Mouse (Mus musculus) midbrain, embryonic 13.5 days (tissue): ENCODE measurements around the gene Kcnmb1. TPM values are rescaled to one million over a fixed set of nuclear protein-coding genes. Genes with fewer than 3 reads are reported as not detected.

ENCODE experiments used
- ATAC-seq: fragments of 200-750 bp; cut with Nextera tagmentation; 2 replicates; pipeline ENCODE4 v1.8.0; 2017; ENCODE audit warnings: mild to moderate bottlenecking, moderate TSS enrichment, moderate library complexity
- H3K27ac ChIP-seq: fragments of 300-500 bp; sonication (generic); 2 replicates; pipeline ENCODE4 v1.5.1; 2015; ENCODE audit warnings: inconsistent platforms, mild to moderate bottlenecking, moderate library complexity
- H3K27me3 ChIP-seq: fragments of 300-500 bp; sonication (generic); 2 replicates; pipeline ENCODE4 v1.6.1; 2015; ENCODE audit warnings: mild to moderate bottlenecking, inconsistent platforms
- H3K36me3 ChIP-seq: fragments of 300-500 bp; sonication (generic); 2 replicates; pipeline ENCODE4 v1.6.1; 2015; ENCODE audit warnings: mild to moderate bottlenecking, inconsistent platforms
- H3K4me1 ChIP-seq: fragments of 300-500 bp; sonication (generic); replicated peaks from 2 replicates; pipeline ENCODE4 v1.6.1; 2015; ENCODE audit warnings: inconsistent platforms
- H3K4me2 ChIP-seq: fragments of 300-500 bp; sonication (generic); replicated peaks from 2 replicates; pipeline ENCODE4 v1.6.1; 2015; ENCODE audit warnings: moderate library complexity, mild to moderate bottlenecking, inconsistent platforms
- H3K4me3 ChIP-seq: fragments of 300-500 bp; sonication (generic); replicated peaks from 2 replicates; pipeline ENCODE4 v1.5.1; 2015; ENCODE audit warnings: mild to moderate bottlenecking, inconsistent platforms
- H3K9ac ChIP-seq: fragments of 300-500 bp; sonication (generic); replicated peaks from 2 replicates; pipeline ENCODE4 v1.6.1; 2015; ENCODE audit warnings: mild to moderate bottlenecking, inconsistent platforms
- H3K9me3 ChIP-seq: fragments of 300-500 bp; sonication (generic); 2 replicates; pipeline ENCODE4 v1.6.1; 2016; ENCODE audit warnings: mild to moderate bottlenecking, inconsistent platforms
- WGBS: fragments of 180-500 bp; shearing (Covaris S2); methylation state at CpG from one replicate; pipeline ENCODE4 v1.1.7; 2015; 5-methylcytosine and 5-hydroxymethylcytosine counted together
- polyA plus RNA-seq: library from polyadenylated mRNA; unstranded; fragments of >200 nt; fragmentation: Nextera tagmentation; extraction: Ambion mirVana; gene quantifications from 2 replicates; pipeline ENCODE4 v1.2.1, GENCODE M21; 2015

Kcnmb1 gene
- 0.19 TPM in 2 replicates for polyA plus RNA-seq

- WGBS = 57% methylated on average over 6 of the region's 6 CpGs
- Histone ChIP-seq H3K27ac (no peak within 1 kb of the TSS), H3K4me3 (no peak within 1 kb of the TSS), H3K9me3 (no peaks in the 10 kb centered on the region), H3K27me3 (no peaks in the 10 kb centered on the region), H3K36me3 (no peaks in the 10 kb centered on the region), H3K4me1 (0 out of 2 replicates have a peak, but pooled peaks cover 3% of the 10 kb centered on the region), H3K4me2 (no peak within 1 kb of the TSS), H3K9ac (no peak within 1 kb of the TSS)
- no peak for ATAC-seq
Observed at GRCm38 (mm10) chr11:33962688-33963407, at the start of gene Kcnmb1. Kcnmb1 (plus strand) TSS chr11:33963013.

DNA sequence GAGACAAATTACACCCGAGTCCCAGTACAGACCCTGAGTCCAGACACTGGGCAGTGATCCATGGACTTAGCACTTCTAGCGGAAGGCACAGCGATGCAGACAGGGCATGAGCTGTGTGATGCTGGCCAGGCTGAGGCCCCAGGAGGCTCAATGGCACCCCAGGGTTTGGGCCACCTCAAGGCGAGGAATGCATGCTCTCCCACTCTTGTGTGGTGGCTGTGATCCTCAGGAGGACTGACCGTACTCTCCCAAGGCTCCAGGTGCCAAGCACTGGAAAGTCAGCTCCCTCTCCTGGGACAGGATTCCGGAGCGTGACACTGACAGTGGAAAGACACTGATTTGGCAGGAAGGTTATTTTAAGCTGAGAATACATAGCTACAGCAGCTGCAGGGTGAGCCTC lies 49.8 kb upstream of the Kcnmb1 start:
- WGBS = 84% methylated on average over 7 of the region's 7 CpGs
- no peak for ATAC-seq
- no peaks in the 10 kb centered on the region; the same call in 1 of the 2 replicates for H3K27me3 ChIP-seq

GRCm38 (mm10) chr11:33914216-33914615 lies 48.6 kb upstream of the Kcnmb1 start:
- H3K27me3 ChIP-seq = no peaks in the 10 kb centered on the region; the same call in 1 of the 2 replicates
- H3K9me3 ChIP-seq = no peaks in the 10 kb centered on the region
- 72% methylated on average over 12 of the region's 12 CpGs for WGBS
- no peaks in the 10 kb centered on the region for H3K36me3 ChIP-seq
- H3K9ac ChIP-seq = no peak overlapping the region
- H3K4me3 ChIP-seq = no peak overlapping the region
- H3K4me2 ChIP-seq = no peak overlapping the region
- H3K4me1 ChIP-seq = peaks cover 17% of the 10 kb centered on the region
- H3K27ac ChIP-seq = no peak overlapping the region
- no peak for ATAC-seq

More for the DNA sequence above, 49.8 kb upstream of the Kcnmb1 start:
- peaks cover 23% of the 10 kb centered on the region for H3K4me1 ChIP-seq
- H3K27ac ChIP-seq = no peak overlapping the region
- H3K36me3 ChIP-seq = no peaks in the 10 kb centered on the region
- H3K4me3 ChIP-seq = no peak overlapping the region
- H3K4me2 ChIP-seq = no peak overlapping the region
- H3K9ac ChIP-seq = no peak overlapping the region
- H3K9me3 ChIP-seq = no peaks in the 10 kb centered on the region

GRCm38 (mm10) chr11:33917574-33917973 lies 45.2 kb upstream of the Kcnmb1 start:
- H3K9ac ChIP-seq = no peak overlapping the region
- no peaks in the 10 kb centered on the region for H3K36me3 ChIP-seq
- no peak overlapping the region for H3K4me3 ChIP-seq
- no peaks in the 10 kb centered on the region; the same call in 1 of the 2 replicates for H3K27me3 ChIP-seq
- H3K27ac ChIP-seq = no peak overlapping the region
- no peaks in the 10 kb centered on the region for H3K9me3 ChIP-seq
- ATAC-seq = peak; percentile 71
- peaks cover 5% of the 10 kb centered on the region for H3K4me1 ChIP-seq
- WGBS = 23% methylated on average over 6 of the region's 6 CpGs
- no peak overlapping the region for H3K4me2 ChIP-seq

DNA sequence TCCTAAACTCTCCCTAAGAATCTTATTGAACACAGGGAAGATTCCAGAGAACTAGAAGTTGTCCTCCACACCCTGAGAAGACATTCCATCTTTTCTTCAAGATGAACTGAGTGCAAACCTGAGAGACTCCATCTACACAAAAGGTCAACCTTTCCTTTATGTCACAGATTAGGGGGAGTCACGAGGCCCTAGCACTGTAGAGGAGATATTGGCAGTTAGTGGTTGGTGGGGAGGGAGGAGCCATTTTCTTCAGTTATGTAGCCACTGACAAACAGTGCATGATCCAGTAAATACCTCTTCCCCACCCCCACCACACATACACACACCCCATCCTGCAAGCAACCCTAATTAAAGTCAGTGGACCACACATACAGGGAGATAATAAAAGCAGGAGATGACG lies 44.4 kb upstream of the Kcnmb1 start:
- WGBS = 32% methylated on average over 2 of the region's 2 CpGs
- no peak for ATAC-seq

DNA sequence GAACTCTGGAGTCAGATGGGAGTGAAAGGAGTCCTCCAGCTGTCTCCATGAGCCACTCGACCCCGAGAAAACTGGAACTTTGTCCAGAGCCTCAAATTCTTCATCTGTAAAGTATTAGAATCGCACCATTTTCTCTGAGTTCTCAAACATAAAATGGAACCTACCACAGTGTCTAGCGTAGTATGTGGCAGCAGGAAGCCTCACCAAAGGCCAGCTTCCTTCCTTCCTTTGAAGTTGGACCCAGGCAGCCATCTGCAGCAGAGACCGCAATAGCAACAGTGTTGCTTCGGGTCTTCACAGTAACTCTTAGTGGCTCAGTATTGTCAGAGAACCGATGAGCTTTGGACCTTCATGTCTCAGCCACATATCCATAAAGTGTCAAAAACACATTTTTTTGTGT lies 43.0 kb upstream of the Kcnmb1 start:
- H3K27ac ChIP-seq = no peak overlapping the region
- peaks cover 5% of the 10 kb centered on the region; the same call in 1 of the 2 replicates for H3K4me1 ChIP-seq
- no peak overlapping the region for H3K4me3 ChIP-seq
- no peaks in the 10 kb centered on the region for H3K27me3 ChIP-seq
- no peak for ATAC-seq
- H3K36me3 ChIP-seq = no peaks in the 10 kb centered on the region
- H3K9ac ChIP-seq = no peak overlapping the region
- 88% methylated on average over 7 of the region's 7 CpGs for WGBS
- H3K4me2 ChIP-seq = no peak overlapping the region
- H3K9me3 ChIP-seq = no peaks in the 10 kb centered on the region

More for the DNA sequence above, 44.4 kb upstream of the Kcnmb1 start:
- Histone ChIP-seq H3K27me3 (no peaks in the 10 kb centered on the region), H3K9me3 (no peaks in the 10 kb centered on the region), H3K27ac (no peak overlapping the region), H3K4me1 (peaks cover 5% of the 10 kb centered on the region; the same call in 1 of the 2 replicates), H3K36me3 (no peaks in the 10 kb centered on the region), H3K9ac (no peak overlapping the region), H3K4me3 (no peak overlapping the region), H3K4me2 (no peak overlapping the region)

- Histone ChIP-seq H3K9ac (no peak overlapping the region), H3K4me1 (peaks cover 13% of the 10 kb centered on the region)
Observed at GRCm38 (mm10) chr11:33921451-33921850, 41.4 kb upstream of the Kcnmb1 start.

DNA sequence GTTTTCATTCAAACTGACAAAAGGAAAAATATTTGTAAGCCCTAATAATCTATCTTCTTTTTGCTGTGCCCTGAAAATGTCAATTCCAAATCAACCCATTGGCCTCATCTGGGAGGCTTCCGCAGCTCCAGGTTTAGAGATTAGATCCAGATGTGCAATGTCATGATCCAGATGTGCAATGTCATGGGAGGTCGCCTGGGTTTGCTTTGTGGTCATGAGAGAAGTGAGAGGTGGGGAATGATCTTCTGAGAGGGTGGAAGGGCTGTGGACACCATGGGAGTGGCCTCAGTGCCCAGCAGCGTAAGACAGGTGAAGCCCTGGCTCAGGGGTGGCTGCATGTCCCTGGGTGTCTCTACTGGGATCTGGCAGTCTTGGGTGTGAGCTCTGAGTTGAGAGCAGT lies 39.8 kb upstream of the Kcnmb1 start:
- WGBS = 74% methylated on average over 3 of the region's 3 CpGs
- H3K9ac ChIP-seq = no peak overlapping the region
- no peaks in the 10 kb centered on the region for H3K9me3 ChIP-seq
- no peaks in the 10 kb centered on the region for H3K27me3 ChIP-seq
- no peak overlapping the region for H3K27ac ChIP-seq
- no peak overlapping the region for H3K4me2 ChIP-seq
- peaks cover 11% of the 10 kb centered on the region for H3K4me1 ChIP-seq
- H3K4me3 ChIP-seq = no peak overlapping the region
- no peak for ATAC-seq
- no peaks in the 10 kb centered on the region for H3K36me3 ChIP-seq

More at GRCm38 (mm10) chr11:33921451-33921850, 41.4 kb upstream of the Kcnmb1 start:
- H3K4me2 ChIP-seq = no peak overlapping the region
- no peak overlapping the region for H3K4me3 ChIP-seq
- no peaks in the 10 kb centered on the region for H3K36me3 ChIP-seq
- WGBS = 69% methylated on average over 13 of the region's 13 CpGs
- no peaks in the 10 kb centered on the region for H3K27me3 ChIP-seq
- H3K9me3 ChIP-seq = no peaks in the 10 kb centered on the region
- no peak overlapping the region for H3K27ac ChIP-seq
- no peak for ATAC-seq

DNA sequence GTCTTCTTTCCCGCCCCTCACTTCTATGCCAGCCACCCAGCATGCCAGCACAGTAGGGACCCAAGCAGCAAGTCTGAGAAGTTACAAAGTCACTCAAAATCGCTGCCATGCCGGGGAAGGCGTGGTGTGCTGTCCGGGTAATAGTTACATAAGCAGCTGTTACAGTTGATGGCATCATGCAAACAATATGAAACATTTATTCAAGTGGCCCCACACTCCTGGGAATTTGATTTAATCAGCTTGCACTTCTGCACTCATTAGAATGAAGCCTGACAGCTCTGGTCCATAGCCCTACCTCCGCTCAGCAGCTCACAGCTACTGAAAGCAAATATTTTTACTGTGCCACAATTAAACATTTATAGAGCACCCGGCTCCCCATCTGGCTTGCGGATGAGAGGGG lies 37.0 kb upstream of the Kcnmb1 start:
- ATAC-seq = no peak
- Histone ChIP-seq H3K4me2 (no peak overlapping the region), H3K27ac (no peak overlapping the region), H3K9ac (no peak overlapping the region), H3K4me1 (peaks cover 24% of the 10 kb centered on the region), H3K27me3 (no peaks in the 10 kb centered on the region), H3K36me3 (no peaks in the 10 kb centered on the region), H3K4me3 (no peak overlapping the region), H3K9me3 (no peaks in the 10 kb centered on the region)
- WGBS = 74% methylated on average over 8 of the region's 8 CpGs

GRCm38 (mm10) chr11:33926551-33926950 lies 36.3 kb upstream of the Kcnmb1 start:
- Histone ChIP-seq H3K4me3 (no peak overlapping the region), H3K27me3 (no peaks in the 10 kb centered on the region), H3K4me1 (peaks cover 24% of the 10 kb centered on the region), H3K27ac (no peak overlapping the region), H3K9me3 (no peaks in the 10 kb centered on the region), H3K9ac (no peak overlapping the region), H3K36me3 (no peaks in the 10 kb centered on the region), H3K4me2 (no peak overlapping the region)
- no peak for ATAC-seq
- WGBS = 66% methylated on average over 2 of the region's 2 CpGs

DNA sequence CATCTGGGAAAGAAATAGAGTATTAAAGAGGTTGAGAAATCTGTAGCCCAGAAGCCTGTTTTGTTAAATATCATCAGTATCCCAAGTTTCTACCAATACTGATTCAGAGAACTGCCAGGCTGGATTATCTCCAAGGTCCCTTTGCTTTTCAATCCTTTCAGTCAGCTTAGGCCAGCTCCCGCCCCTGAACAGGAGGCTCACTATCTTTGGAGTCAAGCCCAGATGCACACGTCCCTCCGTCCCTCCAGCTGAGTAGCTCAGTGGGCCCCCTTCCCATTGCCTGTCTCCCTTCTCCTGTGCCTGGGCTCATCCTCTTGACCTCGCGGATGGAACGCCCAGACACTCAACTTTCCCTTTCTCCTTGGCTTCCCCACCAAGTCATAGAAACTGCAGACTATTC lies 35.5 kb upstream of the Kcnmb1 start:
- H3K4me3 ChIP-seq = no peak overlapping the region
- H3K9me3 ChIP-seq = no peaks in the 10 kb centered on the region
- H3K27ac ChIP-seq = no peak overlapping the region
- H3K9ac ChIP-seq = no peak overlapping the region
- H3K27me3 ChIP-seq = no peaks in the 10 kb centered on the region
- H3K36me3 ChIP-seq = no peaks in the 10 kb centered on the region
- 50% methylated on average over 6 of the region's 6 CpGs for WGBS
- ATAC-seq = no peak
- H3K4me1 ChIP-seq = peaks cover 27% of the 10 kb centered on the region
- no peak overlapping the region for H3K4me2 ChIP-seq

- Histone ChIP-seq H3K4me1 (peaks cover 29% of the 10 kb centered on the region), H3K27ac (no peak overlapping the region), H3K9ac (no peak overlapping the region), H3K9me3 (no peaks in the 10 kb centered on the region), H3K27me3 (no peaks in the 10 kb centered on the region), H3K4me3 (no peak overlapping the region), H3K4me2 (no peak overlapping the region), H3K36me3 (no peaks in the 10 kb centered on the region)
- no peak for ATAC-seq
- 78% methylated on average over 4 of the region's 4 CpGs for WGBS
Observed at GRCm38 (mm10) chr11:33927836-33928235, 35.0 kb upstream of the Kcnmb1 start.

DNA sequence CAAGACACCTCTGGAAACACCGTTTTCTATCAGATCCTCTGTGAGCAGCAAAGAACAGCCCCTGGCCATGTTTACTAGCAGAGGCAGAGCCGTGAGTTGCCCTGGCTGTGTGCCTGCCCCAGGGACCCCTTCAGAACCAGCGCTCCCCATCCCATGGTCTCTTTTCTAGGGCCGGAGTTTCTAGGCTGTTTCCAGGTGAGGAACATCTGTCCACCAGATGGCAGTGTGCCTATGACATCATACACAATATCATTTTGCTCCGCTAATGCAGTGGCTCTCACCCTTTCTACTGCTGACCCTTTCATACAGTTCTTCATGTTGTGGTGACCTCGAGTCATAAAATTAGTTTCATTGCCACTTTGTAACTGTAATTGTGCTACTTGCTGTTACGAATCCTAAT lies 34.2 kb upstream of the Kcnmb1 start:
- Histone ChIP-seq H3K27me3 (no peaks in the 10 kb centered on the region), H3K36me3 (no peaks in the 10 kb centered on the region), H3K27ac (no peak overlapping the region), H3K4me3 (no peak overlapping the region), H3K4me2 (no peak overlapping the region), H3K4me1 (peaks cover 29% of the 10 kb centered on the region), H3K9ac (no peak overlapping the region), H3K9me3 (no peaks in the 10 kb centered on the region)
- peak; percentile 51 for ATAC-seq
- WGBS = 48% methylated on average over 7 of the region's 7 CpGs
